18 mouse cellular contexts compared by ENCODE assay signal in the genomic region with DNA sequence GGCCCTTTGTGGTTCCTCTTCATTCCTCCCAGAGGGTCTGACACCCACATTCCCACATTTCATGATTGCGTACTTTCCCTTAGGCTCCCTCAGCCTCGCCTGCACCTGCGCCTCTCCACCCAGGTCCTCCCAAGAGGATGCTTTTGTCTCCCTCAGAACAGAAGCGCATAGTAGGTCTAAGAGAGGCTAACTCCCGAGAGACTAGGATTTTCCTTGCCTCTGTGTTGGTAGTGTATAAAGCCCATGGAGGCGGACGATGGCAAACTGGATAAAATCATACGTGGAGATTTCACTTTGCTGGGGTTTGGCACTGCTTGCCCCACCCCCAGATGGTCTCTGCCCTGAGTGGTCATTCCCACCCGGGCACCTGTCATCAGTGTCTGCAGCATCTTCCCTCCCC. TPM values are rescaled to one million over a fixed set of nuclear protein-coding genes. Genes with fewer than 3 reads are reported as not detected.
A peak's percentile ranks its signal among the peaks of the same experiment; 100 is the strongest.
DNase-seq lines count a peak whose midpoint lies in the region; TF ChIP-seq lines count a peak whose summit lies in the region.
"Had no signal": no experiment of that assay in that cellular context is flagged by ENCODE, and none has a peak within 500 bp of the region (broad histone marks: within the 10 kb centered on the region; RNA-seq: fewer than 3 reads in every experiment).

No protein-coding gene starts in this region.

- H3K4me2 ChIP-seq in CH12.LX (ENCODE audit: insufficient read depth, low read depth, poor library complexity, severe bottlenecking), result no peak overlapping the region

- in situ Hi-C loops in CH12.LX (cut with MboI; ENCODE audit: low pct_ligation_motif_present, low pct_unique_long_range_greater_than_20kb, low sequenced_read_pairs), result loop anchor here (10.0 kb wide), 1 partner anchor 51 kb away; the partner anchor contains the start of gene Ccdc167

- no peaks in the 10 kb centered on the region for H3K79me2 ChIP-seq in CH12.LX (replicated peaks; ENCODE audit: control insufficient read depth, extremely low read depth, insufficient read depth, poor library complexity, severe bottlenecking)
- no peaks in the 10 kb centered on the region for H3K79me2 ChIP-seq in MEL (ENCODE audit: control insufficient read depth, insufficient read depth, low read length, poor library complexity)

- H3K4me1 ChIP-seq in CH12.LX (ENCODE audit: control insufficient read depth in 1 of 2, insufficient read depth in 2 of 2) (peaks cover 23 to 52% of the 10 kb centered on the region in 2 experiments), MEL (ENCODE audit: control insufficient read depth in 1 of 2, insufficient read depth in 2 of 2, low read length in 2 of 2) (peaks cover 2 to 16% of the 10 kb centered on the region in 2 experiments; a peak in 3 of 4 replicates)

- H3K9ac ChIP-seq in CH12.LX (ENCODE audit: insufficient read depth, low read depth) (no peak overlapping the region), MEL (ENCODE audit: control insufficient read depth, low read depth, low read length, poor library complexity, severe bottlenecking) (no peak overlapping the region)

- TF ChIP-seq RAD21 in CH12.LX (IDR thresholded peaks at IDR 0.05; ENCODE audit: low read depth, low read length), result no peak
- no peak for TF ChIP-seq RAD21 in MEL (IDR thresholded peaks at IDR 0.05; ENCODE audit: low read depth, low read length)

- dilution Hi-C loops in CH12.LX (cut with MboI; ENCODE audit: extremely low pct_ligation_motif_present, extremely low pct_unique_long_range_greater_than_20kb, low sequenced_read_pairs), result no loop called here

- H3K27me3 ChIP-seq in CH12.LX (replicated peaks) (no peaks in the 10 kb centered on the region), MEL (ENCODE audit: control insufficient read depth in 1 of 2, insufficient read depth in 2 of 2, low read length in 2 of 2) (no peaks in the 10 kb centered on the region)
- H3K27me3 ChIP-seq: Patski had no signal

- no peak overlapping the region for H3K4me3 ChIP-seq in CH12.LX (replicated peaks in 1 of 3; ENCODE audit: low read depth in 2 of 3, low read length in 2 of 3, poor library complexity in 1 of 3)
- no peak overlapping the region for H3K4me3 ChIP-seq in MEL (ENCODE audit: control insufficient read depth in 1 of 2, insufficient read depth in 1 of 2, low read depth in 2 of 2, low read length in 2 of 2)

- intact Hi-C loops in left cerebral cortex, postnatal 36 days (cut with DNase I), result no loop called here

- peaks cover 7% of the 10 kb centered on the region for H3K9me3 ChIP-seq in CH12.LX (replicated peaks; ENCODE audit: low read length)
- no peaks in the 10 kb centered on the region for H3K9me3 ChIP-seq in MEL (replicated peaks; ENCODE audit: insufficient read depth, low read length)
- H3K9me3 ChIP-seq: G1E had no signal

- TF ChIP-seq EP300 in CH12.LX (IDR thresholded peaks at IDR 0.05; ENCODE audit: low read length), result no peak
- TF ChIP-seq EP300 in MEL (IDR thresholded peaks at IDR 0.05; ENCODE audit: low read depth in 1 of 2, low read length in 2 of 2), result no peak

- H3K36me3 ChIP-seq in CH12.LX (replicated peaks in 1 of 2; ENCODE audit: control insufficient read depth in 1 of 2, insufficient read depth in 1 of 2, low read length in 1 of 2) (no peaks in the 10 kb centered on the region), MEL (ENCODE audit: control insufficient read depth in 1 of 2, insufficient read depth in 2 of 2, low read length in 2 of 2) (peaks cover 0 to 8% of the 10 kb centered on the region in 2 experiments; a peak in 2 of 4 replicates)
- H3K36me3 ChIP-seq: G1E had no signal

- H3K27ac ChIP-seq in CH12.LX (ENCODE audit: insufficient read depth, low read depth) (no peak overlapping the region), MEL (ENCODE audit: control insufficient read depth, low read depth, low read length) (no peak overlapping the region)

- TF ChIP-seq CTCF in CH12.LX (conservative IDR thresholded peaks at IDR 0.05 in 1 of 2, IDR thresholded peaks at IDR 0.05 in 1 of 2; ENCODE audit: low read depth in 2 of 2, low read length in 2 of 2) (no peak), MEL (IDR thresholded peaks at IDR 0.05 in 2 of 3, conservative IDR thresholded peaks at IDR 0.05 in 1 of 3; ENCODE audit: control insufficient read depth in 1 of 3, insufficient read depth in 1 of 3, low read depth in 2 of 3, low read length in 3 of 3, poor library complexity in 1 of 3, severe bottlenecking in 1 of 3) (no peak)

- no peak for TF ChIP-seq POLR2A in CH12.LX (IDR thresholded peaks at IDR 0.05; ENCODE audit: low read depth, low read length)
- no peak for TF ChIP-seq POLR2A in MEL (IDR thresholded peaks at IDR 0.05; ENCODE audit: control insufficient read depth in 1 of 2, insufficient read depth in 1 of 2, low read depth in 1 of 2, low read length in 2 of 2, poor library complexity in 1 of 2)

- no peak for DNase-seq in CH12.LX (ENCODE audit: extremely low read depth)
- DNase-seq in MEL (ENCODE audit: low read depth, low spot score), result no peak
- no peak for DNase-seq in left cerebral cortex, postnatal 36 days (ENCODE audit: low spot score in 2 of 2)
- DNase-seq in heart, adult 11 months, result no peak
- DNase-seq: adrenal gland, adult 2 months; adrenal gland, adult 8-10 months; adrenal gland, postnatal 10 days; adrenal gland, postnatal 14 days; adrenal gland, postnatal 25 days; adrenal gland, postnatal 36 days; B cell, adult 2 months; cerebellum, adult 11 months; cerebellum, adult 11-12 months; cerebellum, adult 18-20 months; cerebellum, adult 2 months; cerebellum, adult 8-10 months had no signal

TF ChIP-seq in CH12.LX, 34 proteins besides CTCF, POLR2A, EP300 and RAD21:
- TF ChIP-seq MXI1 (IDR thresholded peaks at IDR 0.05; ENCODE audit: low read depth, low read length) (no peak), ETS1 (conservative IDR thresholded peaks at IDR 0.05; ENCODE audit: low read depth, low read length) (no peak), CHD1 (IDR thresholded peaks at IDR 0.05; ENCODE audit: low read depth, low read length) (no peak), SIN3A (IDR thresholded peaks at IDR 0.05; ENCODE audit: low read length) (no peak), ZKSCAN1 (IDR thresholded peaks at IDR 0.05; ENCODE audit: borderline replicate concordance, low read depth, low read length) (peak; percentile 77), NELFE (IDR thresholded peaks at IDR 0.05; ENCODE audit: low read depth, low read length) (no peak)

TF ChIP-seq in MEL, 35 proteins besides CTCF, POLR2A, EP300 and RAD21:
- no peak for TF ChIP-seq UBTF (IDR thresholded peaks at IDR 0.05; ENCODE audit: borderline replicate concordance, insufficient read depth, low read depth, low read length)
- peak; percentile 73; the same call in 1 of the 2 replicates for TF ChIP-seq ZKSCAN1 (IDR thresholded peaks at IDR 0.05; ENCODE audit: low read depth, low read length)
TF ChIP-seq in MEL: peak in this region for 1.

RNA-seq across cellular contexts. Expression of gene Ccdc167, which starts 48.5 kb away (rescaled TPM):
- 18.7 and 23.5 TPM in 2 replicates for total RNA-seq in CH12.LX (2012; rRNA removed)
- 8.8 and 9.1 TPM in 2 replicates for total RNA-seq in CH12.LX (2014; rRNA removed)
- 12.0 and 15.4 TPM in 2 replicates for polyA plus RNA-seq in CH12.LX (2012; ENCODE audit: insufficient read length, low read depth)
- 12.2 and 13.4 TPM in 2 replicates for total RNA-seq in MEL (2012; rRNA removed)
- polyA plus RNA-seq in MEL (2012; ENCODE audit: insufficient read depth in 1 of 2, insufficient read length in 2 of 2, low read depth in 1 of 2, low replicate concordance in 2 of 2, missing spikeins in 1 of 2), result 10 to 100 TPM in 1 of 2 experiments, not detected in 1; 12.1 TPM
- 10 to 100 TPM; 15.3 to 22.4 TPM for total RNA-seq in left cerebral cortex, postnatal 36 days (2021)

Comparison
In these comparisons a context has a peak if more than half of its experiments do, and no peak if none do; other contexts are left out.
1. Of the 35 proteins assayed by ChIP-seq in both MEL and CH12.LX: peak only in MEL: none; only in CH12.LX: none; in both: ZKSCAN1; in neither: 34.